Mouse (Mus musculus): ENCODE data around the gene Myo3b. TPM values are rescaled to one million over a fixed set of nuclear protein-coding genes. Genes with fewer than 3 reads are reported as not detected.
A peak's percentile ranks its signal among the peaks of the same experiment; 100 is the strongest.

The Myo3b gene
- polyA plus RNA-seq, 1 experiment from 2014 or later: 0.25 TPM

DNA sequence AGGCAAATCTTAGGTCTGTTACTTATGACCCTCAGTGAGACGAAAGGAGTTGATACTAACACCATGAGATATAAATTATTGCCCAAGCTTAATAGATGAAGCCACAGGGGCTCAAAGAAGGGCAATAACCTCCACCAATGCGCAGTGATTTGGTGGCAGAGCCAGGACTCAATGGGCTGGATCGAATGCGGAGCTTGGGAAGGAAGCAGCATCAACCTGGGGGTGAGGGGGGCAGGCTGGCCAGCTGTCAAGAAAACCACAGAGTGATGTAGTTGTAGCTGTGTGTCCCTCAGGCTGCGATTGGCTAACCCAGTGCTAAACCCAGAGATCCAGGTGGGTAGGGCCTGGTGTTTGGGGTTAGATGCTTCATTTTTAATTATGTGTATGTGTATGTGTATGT is 4.0 kb upstream of the Myo3b start:
- DNase-seq (ENCODE audit: low spot score) (no peak), ATAC-seq (no peak)
- no peak overlapping the region for H3K9ac ChIP-seq (replicated peaks; ENCODE audit: low read depth)
- no peaks in the 10 kb centered on the region for H3K4me1 ChIP-seq (ENCODE audit: insufficient read depth, low read depth, low read length)
- no peaks in the 10 kb centered on the region for H3K27me3 ChIP-seq (replicated peaks; ENCODE audit: insufficient read depth, low read length)
- TF ChIP-seq EP300 (IDR thresholded peaks at IDR 0.05): no peak
- TF ChIP-seq CTCF (IDR thresholded peaks at IDR 0.05): no peak
- 89% methylated on average over 5 of the region's 5 CpGs for WGBS
- no peaks in the 10 kb centered on the region for H3K9me3 ChIP-seq (ENCODE audit: low read length)
- no peak overlapping the region for H3K27ac ChIP-seq (ENCODE audit: low read length)
- no peaks in the 10 kb centered on the region for H3K36me3 ChIP-seq (ENCODE audit: insufficient read depth, low read length)
- no peak overlapping the region for H3K4me3 ChIP-seq (ENCODE audit: low read depth, low read length)
- no peak overlapping the region for H3K4me2 ChIP-seq (replicated peaks; ENCODE audit: low read depth, low read length)

DNA sequence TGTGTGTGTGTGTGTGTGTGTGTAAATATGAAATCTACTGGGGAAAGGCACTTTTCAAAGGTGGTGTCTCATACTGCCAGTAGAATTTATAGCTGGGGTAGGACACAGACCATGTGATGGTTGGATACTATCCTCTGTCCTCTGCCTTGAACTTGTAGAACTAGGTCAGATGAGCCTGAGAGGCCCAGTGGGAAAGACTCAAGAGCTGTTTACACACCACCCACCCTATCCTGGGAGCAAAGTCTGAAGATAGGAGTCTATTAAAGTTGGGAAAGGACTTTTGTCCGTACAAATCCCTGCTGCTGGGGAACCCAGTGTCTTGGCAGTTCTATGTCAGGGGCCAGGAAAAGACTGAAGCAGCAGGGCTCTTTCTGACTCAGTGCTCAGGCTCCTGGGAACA is 3.6 kb upstream of the Myo3b start:
- no peak overlapping the region for H3K4me2 ChIP-seq (replicated peaks; ENCODE audit: low read depth, low read length)
- no peak overlapping the region for H3K9ac ChIP-seq (replicated peaks; ENCODE audit: low read depth)
- H3K36me3 ChIP-seq (ENCODE audit: insufficient read depth, low read length): no peaks in the 10 kb centered on the region
- no peak overlapping the region for H3K4me3 ChIP-seq (ENCODE audit: low read depth, low read length)
- H3K27me3 ChIP-seq (replicated peaks; ENCODE audit: insufficient read depth, low read length): no peaks in the 10 kb centered on the region
- H3K4me1 ChIP-seq (ENCODE audit: insufficient read depth, low read depth, low read length): no peaks in the 10 kb centered on the region
- H3K27ac ChIP-seq (ENCODE audit: low read length): no peak overlapping the region
- 50% methylated on average over 1 of the region's 1 CpGs for WGBS
- DNase-seq (ENCODE audit: low spot score) (no peak), ATAC-seq (no peak)
- TF ChIP-seq EP300 (IDR thresholded peaks at IDR 0.05) (no peak), CTCF (IDR thresholded peaks at IDR 0.05) (no peak)
- H3K9me3 ChIP-seq (ENCODE audit: low read length): no peaks in the 10 kb centered on the region

DNA sequence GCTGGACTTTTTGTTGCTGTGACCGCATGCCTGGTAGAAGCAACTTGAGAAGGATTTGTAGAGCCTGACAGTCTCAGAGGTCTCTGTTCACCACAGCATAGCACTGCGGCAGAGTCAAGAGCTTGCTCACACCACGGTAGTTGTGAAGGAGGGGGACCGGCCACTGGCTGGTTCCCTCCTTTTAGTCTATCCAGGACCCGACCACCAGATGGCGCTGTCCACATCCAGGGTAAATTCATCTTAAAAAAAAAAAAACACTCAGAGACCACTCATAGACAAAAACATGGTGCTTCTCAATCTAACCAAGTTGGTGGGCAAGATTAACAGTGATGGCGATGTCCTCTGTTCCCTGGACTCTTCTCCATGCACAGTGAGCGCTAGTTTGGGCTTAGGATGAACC is 1.7 kb upstream of the Myo3b start:
- no peaks in the 10 kb centered on the region for H3K9me3 ChIP-seq (ENCODE audit: low read length)
- WGBS: 73% methylated on average over 8 of the region's 8 CpGs
- no peaks in the 10 kb centered on the region for H3K27me3 ChIP-seq (replicated peaks; ENCODE audit: insufficient read depth, low read length)
- no peak overlapping the region for H3K4me3 ChIP-seq (ENCODE audit: low read depth, low read length)
- H3K27ac ChIP-seq (ENCODE audit: low read length): no peak overlapping the region
- H3K4me2 ChIP-seq (replicated peaks; ENCODE audit: low read depth, low read length): no peak overlapping the region
- no peak overlapping the region for H3K9ac ChIP-seq (replicated peaks; ENCODE audit: low read depth)
- ATAC-seq: no peak
- H3K4me1 ChIP-seq (ENCODE audit: insufficient read depth, low read depth, low read length): no peaks in the 10 kb centered on the region
- peak; percentile 54 for TF ChIP-seq CTCF (IDR thresholded peaks at IDR 0.05)
- no peak for TF ChIP-seq EP300 (IDR thresholded peaks at IDR 0.05)
- H3K36me3 ChIP-seq (ENCODE audit: insufficient read depth, low read length): no peaks in the 10 kb centered on the region
- peak; percentile 11 for DNase-seq (ENCODE audit: low spot score)

DNA sequence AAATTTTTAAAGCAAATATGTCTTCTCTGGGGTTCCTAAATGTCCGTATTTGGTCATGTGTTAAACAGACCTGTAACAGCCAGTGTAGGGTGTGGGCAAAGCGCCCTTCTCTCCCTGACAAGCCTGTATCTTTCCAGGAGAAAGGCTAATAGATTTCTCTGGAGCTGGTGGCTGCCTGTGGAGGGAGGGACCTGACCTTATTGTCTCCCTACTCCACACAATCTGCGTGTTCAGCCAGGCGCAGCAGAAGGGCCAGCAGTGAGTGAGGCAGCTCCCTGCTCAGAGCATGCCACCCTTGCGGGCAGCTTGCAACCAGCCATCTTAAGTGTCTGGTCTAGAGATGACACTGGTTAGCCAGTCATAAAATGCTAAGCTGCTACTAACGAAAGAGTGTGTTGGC is 5.5 kb downstream of the Myo3b start:
- Histone ChIP-seq H3K9ac (replicated peaks; ENCODE audit: low read depth) (no peak overlapping the region), H3K4me2 (replicated peaks; ENCODE audit: low read depth, low read length) (no peak overlapping the region), H3K27me3 (replicated peaks; ENCODE audit: insufficient read depth, low read length) (no peaks in the 10 kb centered on the region), H3K9me3 (ENCODE audit: low read length) (no peaks in the 10 kb centered on the region), H3K27ac (ENCODE audit: low read length) (no peak overlapping the region), H3K4me3 (ENCODE audit: low read depth, low read length) (no peak overlapping the region), H3K4me1 (ENCODE audit: insufficient read depth, low read depth, low read length) (no peaks in the 10 kb centered on the region), H3K36me3 (ENCODE audit: insufficient read depth, low read length) (no peaks in the 10 kb centered on the region)
- WGBS: 64% methylated on average over 6 of the region's 6 CpGs
- ATAC-seq (no peak), DNase-seq (ENCODE audit: low spot score) (no peak)
- TF ChIP-seq CTCF (IDR thresholded peaks at IDR 0.05) (no peak), EP300 (IDR thresholded peaks at IDR 0.05) (no peak)

DNA sequence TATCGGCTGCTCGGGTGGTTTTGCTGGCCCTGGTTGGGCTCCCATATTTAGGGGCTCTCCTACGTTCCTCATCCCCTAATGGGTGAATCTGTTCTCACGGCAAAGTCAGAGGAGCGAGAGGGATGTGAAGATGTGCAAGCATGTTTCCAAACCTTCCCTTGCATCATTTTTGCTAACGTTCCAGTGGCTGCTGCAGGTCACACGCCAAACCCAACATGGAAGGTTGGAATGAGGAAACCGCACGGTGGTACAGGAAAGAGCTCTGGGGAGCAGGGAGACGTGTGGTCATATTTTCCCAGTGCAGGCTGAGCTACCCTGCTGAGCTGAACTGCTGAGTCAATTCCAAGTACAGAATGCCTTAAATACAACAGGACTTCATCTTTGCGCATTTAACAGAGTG is 8.9 kb downstream of the Myo3b start:
- Histone ChIP-seq H3K36me3 (ENCODE audit: insufficient read depth, low read length) (no peaks in the 10 kb centered on the region), H3K27me3 (replicated peaks; ENCODE audit: insufficient read depth, low read length) (no peaks in the 10 kb centered on the region), H3K9me3 (ENCODE audit: low read length) (no peaks in the 10 kb centered on the region), H3K4me1 (ENCODE audit: insufficient read depth, low read depth, low read length) (no peaks in the 10 kb centered on the region), H3K9ac (replicated peaks; ENCODE audit: low read depth) (no peak overlapping the region), H3K27ac (ENCODE audit: low read length) (no peak overlapping the region), H3K4me2 (replicated peaks; ENCODE audit: low read depth, low read length) (no peak overlapping the region), H3K4me3 (ENCODE audit: low read depth, low read length) (no peak overlapping the region)
- ATAC-seq (no peak), DNase-seq (ENCODE audit: low spot score) (no peak)
- 80% methylated on average over 11 of the region's 11 CpGs for WGBS
- no peak for TF ChIP-seq EP300 (IDR thresholded peaks at IDR 0.05)
- TF ChIP-seq CTCF (IDR thresholded peaks at IDR 0.05): no peak

DNA sequence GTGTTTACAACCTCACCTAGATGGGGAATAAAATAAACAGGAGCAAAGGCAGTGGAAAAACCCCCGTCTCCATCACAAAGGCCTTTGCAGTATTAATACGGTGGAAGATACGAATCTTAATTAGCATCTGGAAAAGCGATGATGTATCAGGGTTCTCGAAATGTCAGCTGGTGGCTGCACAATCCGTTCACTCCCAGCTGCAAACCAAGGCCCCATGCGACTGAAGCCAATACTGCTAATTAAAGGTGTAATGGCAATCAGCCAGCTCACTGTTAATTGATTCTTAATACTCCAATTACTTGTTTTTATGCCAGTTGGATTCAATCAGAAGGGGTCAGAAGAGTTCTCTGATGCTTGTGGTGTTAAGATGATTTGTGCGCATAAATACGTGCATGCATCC is 14.9 kb downstream of the Myo3b start:
- ATAC-seq: no peak
- 84% methylated on average over 9 of the region's 9 CpGs for WGBS
- H3K27ac ChIP-seq (ENCODE audit: low read length): no peak overlapping the region

DNA sequence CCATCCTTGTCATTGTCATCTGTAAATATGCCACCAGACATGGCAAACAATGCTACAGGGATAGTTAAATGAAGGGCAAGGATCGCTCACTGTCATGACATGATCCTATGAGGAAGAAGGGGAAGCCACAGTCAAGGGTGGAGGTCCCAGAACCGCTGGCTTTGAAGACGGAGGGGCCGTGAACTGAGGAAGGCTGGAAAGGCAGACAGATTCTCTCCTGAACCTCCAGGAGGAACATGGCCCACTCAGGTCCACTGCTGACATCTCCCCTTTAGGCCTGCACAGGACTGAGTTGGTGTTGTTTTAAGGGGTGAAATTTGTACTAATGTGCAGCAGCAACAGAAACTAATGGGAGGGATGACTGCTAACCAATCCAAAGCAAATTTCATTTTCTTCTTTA is 19.3 kb downstream of the Myo3b start:
- 86% methylated on average over 4 of the region's 4 CpGs for WGBS
- TF ChIP-seq EP300 (IDR thresholded peaks at IDR 0.05) (no peak), CTCF (IDR thresholded peaks at IDR 0.05) (no peak)
- DNase-seq (ENCODE audit: low spot score) (no peak), ATAC-seq (no peak)
- Histone ChIP-seq H3K9ac (replicated peaks; ENCODE audit: low read depth) (no peak overlapping the region), H3K4me3 (ENCODE audit: low read depth, low read length) (no peak overlapping the region), H3K27me3 (replicated peaks; ENCODE audit: insufficient read depth, low read length) (no peaks in the 10 kb centered on the region), H3K4me2 (replicated peaks; ENCODE audit: low read depth, low read length) (no peak overlapping the region), H3K36me3 (ENCODE audit: insufficient read depth, low read length) (no peaks in the 10 kb centered on the region), H3K27ac (ENCODE audit: low read length) (no peak overlapping the region), H3K9me3 (ENCODE audit: low read length) (no peaks in the 10 kb centered on the region), H3K4me1 (ENCODE audit: insufficient read depth, low read depth, low read length) (no peaks in the 10 kb centered on the region)

More for the DNA sequence above, 14.9 kb downstream of the Myo3b start:
- Histone ChIP-seq H3K4me3 (ENCODE audit: low read depth, low read length) (no peak overlapping the region), H3K36me3 (ENCODE audit: insufficient read depth, low read length) (no peaks in the 10 kb centered on the region), H3K4me2 (replicated peaks; ENCODE audit: low read depth, low read length) (no peak overlapping the region), H3K9me3 (ENCODE audit: low read length) (no peaks in the 10 kb centered on the region), H3K9ac (replicated peaks; ENCODE audit: low read depth) (no peak overlapping the region), H3K27me3 (replicated peaks; ENCODE audit: insufficient read depth, low read length) (no peaks in the 10 kb centered on the region), H3K4me1 (ENCODE audit: insufficient read depth, low read depth, low read length) (no peaks in the 10 kb centered on the region)
- TF ChIP-seq EP300 (IDR thresholded peaks at IDR 0.05): no peak
- TF ChIP-seq CTCF (IDR thresholded peaks at IDR 0.05): no peak
- DNase-seq (ENCODE audit: low spot score): no peak

All from lung, postnatal 0 days (tissue).